Mouse (Mus musculus) frontal cortex, postnatal 10 days (tissue): ENCODE results near the gene Bik.

ENCODE experiments used
- DNase-seq, 2 experiments: peaks; one replicate each; pipeline ENCODE4 v3.0.0; 2022; ENCODE audit warnings: low spot score in 2 of 2, mixed read lengths in 1 of 2

The Bik gene

DNA sequence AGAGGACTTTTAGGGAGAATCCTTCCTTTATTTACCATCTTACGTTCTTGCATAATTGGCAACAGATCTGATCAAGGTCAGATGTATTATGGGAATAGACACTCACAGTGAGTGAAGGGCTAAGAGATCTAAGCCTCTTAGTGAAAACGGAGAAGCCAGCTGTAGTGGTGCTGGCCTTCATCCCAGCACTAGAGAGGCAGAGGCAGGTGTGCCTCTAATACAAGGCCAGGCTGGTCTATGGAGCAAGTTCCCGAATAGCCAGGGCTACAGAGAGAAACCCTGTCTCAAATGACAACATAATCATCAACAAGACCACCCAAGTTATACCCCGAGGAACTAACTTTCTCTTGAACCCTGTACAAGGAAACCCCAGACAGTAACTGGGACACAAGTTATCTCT is 56.3 kb downstream of the Bik start:
- DNase-seq = no peak

DNA sequence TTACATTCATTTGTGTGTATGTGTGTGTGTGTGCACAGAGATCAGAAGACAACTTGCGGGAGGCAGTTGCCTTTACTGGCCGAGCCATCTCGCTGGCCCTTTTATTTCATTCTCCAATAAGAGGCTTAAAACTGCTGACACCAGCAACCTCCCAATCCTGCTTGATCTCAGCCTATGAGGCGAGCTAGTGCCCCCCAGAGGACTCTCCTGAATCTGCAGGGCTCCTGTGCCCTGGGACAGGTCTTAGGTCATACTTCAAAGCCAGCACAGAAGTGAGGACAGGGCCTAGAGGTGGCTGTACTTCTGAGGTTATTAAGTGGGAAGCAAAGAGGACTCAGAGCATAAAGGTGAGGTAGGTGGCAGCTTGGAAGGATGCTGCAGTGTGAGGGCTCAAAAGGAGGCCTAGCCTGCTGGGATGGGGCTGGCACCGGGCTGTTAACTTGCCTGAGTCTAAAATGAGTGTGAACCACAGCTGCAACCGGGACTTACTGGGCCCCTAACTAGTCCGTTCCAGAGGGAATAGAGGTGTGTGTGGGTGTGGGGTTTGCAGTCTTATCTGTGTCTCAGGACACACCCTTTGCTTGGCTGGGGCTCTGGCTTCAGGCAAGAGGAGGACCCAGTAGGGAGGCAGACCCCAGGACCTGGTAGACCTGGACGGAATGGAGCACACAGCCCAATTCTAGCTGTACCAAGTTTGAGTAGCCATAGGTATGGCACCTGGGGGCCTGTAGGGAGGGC is 56.9 kb downstream of the Bik start:
- no peak for DNase-seq

DNA sequence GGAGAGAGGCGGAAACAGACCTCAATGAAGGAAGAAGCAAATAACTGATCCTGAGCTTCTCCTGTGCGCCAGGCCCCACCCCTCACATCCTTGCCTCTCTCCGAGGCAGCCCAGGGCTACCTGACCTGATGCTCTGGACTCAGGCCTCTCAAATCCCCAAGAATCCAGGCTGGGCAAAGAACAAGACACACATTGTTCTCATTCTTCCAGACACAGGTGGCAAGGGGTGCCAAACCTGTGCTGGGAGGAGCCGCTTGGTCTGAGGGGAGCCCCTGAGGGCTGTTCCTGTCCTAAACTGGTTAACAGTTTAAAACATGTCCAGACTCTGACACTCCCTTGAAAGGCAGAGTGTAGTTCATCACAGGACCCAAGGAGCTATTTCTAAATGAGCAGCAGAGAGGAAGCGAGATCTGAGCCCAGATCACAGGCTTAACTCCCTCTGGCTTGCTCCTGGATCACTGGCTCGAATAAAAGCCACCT is 58.1 kb downstream of the Bik start:
- DNase-seq = no peak

DNA sequence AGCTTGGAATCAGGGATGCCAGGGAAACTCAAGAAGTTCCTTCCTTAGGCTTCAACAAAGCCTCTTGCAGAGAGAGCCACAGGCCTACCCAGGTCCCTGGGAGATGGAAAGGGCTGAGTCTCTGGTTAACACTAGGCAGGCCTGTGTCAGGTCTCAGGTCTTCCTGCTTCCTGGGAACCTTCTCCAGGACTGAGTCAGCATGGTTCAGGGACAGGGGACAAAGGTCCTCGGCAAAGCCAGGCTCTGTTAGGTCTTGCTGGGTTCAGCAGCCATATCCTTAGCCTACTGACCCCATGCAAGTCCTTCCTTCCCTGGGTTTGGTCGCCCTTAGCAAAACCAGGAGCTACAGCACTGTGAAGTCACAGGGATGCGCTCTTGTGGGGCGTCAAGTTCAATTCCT is 64.2 kb downstream of the Bik start:
- DNase-seq = no peak

DNA sequence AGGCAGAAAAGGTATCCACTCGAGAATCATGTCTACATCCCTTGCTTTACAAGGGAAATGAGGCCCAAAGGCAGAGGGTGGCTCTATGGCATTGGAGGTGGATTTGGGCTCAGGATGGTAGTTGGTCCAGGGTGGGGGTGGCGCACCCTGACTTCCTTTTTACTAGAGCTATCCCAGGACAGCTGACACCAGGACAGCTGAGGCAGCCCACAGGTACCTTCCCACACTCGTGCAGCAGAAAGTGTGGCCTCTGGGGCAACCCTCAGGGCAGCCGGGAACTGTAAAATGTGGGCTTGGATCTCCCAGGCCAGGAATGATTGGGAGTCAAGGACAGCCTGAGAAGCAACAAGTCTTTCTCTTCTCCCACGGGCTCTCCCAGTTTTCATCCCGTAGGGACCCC is 65.1 kb downstream of the Bik start:
- DNase-seq = no peak

DNA sequence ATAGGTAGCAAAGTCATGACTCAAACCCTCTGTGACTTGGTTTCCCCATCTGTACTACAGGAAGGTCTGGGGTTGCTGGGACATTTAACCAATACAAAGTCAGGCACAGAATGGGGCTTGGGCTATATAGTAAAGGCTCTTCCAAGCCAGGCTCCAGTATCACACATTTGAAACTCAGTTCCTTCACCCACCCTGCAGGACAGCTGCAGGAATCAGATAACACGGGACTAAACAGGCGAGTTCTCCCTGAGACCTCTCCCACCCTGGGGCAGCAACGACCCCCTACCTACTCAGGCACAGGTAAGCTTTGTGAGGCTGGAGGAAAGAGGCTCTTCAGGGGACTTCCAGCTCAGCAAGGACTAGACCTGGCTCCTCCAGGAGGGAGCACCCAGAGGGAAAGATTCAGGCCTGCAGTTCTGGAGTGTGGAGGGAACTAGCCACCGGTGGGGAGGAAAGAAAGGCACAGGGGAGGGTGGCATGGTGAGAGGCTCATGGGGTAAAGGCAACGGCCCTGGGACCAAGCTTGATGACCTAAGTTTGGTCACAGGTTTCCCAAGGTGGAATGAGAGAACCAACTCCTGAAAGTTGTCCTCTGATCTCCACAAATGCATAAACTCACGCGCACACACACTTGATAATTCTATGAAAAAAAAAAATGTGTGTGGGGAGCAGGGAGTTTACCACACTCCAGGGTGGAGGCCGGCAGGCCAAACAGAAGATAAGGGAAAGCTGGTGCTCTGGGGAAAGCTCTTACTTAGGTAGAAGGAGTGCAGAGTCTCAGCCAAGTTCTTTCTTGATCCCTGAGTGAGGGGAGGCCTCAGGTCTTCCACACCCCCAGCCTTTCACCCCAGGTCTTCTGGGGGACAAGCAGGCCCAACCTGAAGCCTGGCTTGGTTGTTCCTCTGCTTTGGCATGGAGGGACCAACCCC is 65.9 kb downstream of the Bik start:
- DNase-seq = no peak

DNA sequence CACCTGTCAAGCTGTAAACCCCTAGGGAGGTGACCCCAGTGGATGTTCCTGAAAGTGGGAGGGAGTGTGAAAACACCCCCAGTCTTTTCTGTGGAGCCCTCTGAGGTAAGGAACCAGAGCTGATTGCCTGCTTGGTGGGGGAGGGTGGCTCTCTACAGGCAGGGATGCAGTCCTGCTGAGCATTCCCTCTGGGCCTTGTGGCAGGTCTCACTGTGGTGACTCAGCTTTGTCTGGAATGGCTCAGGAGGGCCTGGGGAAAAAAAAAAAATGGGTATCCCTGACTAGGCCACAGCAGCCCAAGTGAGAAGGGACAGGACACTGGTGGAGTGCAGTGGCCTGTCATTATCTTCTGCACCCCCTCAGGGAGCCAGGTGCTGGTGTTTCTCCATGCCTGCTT is 66.5 kb downstream of the Bik start:
- no peak for DNase-seq

DNA sequence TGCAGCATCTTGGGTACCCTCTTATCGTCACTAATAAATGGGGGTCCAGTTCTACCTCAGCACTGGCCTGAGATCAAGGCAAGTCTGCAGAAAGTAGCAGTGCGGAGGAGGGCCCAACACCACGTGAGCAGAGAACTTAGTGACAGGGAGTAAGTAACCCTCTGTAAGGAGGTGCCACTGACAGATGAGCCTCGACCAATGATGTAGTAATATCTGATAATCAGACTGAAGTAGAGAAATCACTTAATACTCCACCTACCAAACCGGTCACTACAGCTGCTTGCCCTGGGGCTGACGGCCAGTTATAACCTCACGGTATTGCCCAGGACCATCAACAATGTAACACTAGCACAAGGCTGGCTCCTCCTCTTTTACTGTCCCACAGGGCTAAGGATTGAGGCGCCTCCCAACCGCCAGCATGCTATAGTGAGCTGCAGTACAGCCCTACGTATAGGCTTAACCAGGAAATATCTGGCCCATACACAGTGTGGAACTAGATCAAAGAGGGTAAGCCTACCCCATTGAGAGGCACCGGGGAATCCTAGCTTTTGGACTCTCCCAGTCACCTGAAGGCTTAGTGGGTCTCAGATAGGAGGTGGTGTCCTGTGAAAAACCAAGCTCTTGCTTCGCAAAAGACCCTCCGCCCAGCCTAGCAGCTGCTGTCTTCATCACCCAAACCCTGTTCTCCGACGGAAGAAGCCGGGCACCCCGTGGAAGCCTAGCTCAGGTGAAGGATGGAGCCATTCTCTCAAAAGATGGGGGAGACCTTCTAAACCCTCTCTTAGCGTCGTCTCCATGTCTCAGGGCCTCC is 67.2 kb downstream of the Bik start:
- DNase-seq = no peak
